Mouse (Mus musculus) ES-Bruce4 (cell line): ENCODE data around the gene Ggn.
"Not testable (repeated sequence)": the region's sequence is repeated elsewhere in the genome, so short reads cannot be mapped to it uniquely, and the experiment has no call there.

Source experiments
- CTCF ChIP-seq: IDR thresholded peaks from one replicate; pipeline ENCODE4 v1.8.1; 2011; ENCODE audit warnings: low read depth, low read length
- EP300 ChIP-seq: IDR thresholded peaks from 2 replicates; pipeline ENCODE4 v1.6.1; 2011; ENCODE audit warnings: low read depth, low read length; ENCODE audit not compliant: insufficient read depth
- POLR2A ChIP-seq: IDR thresholded peaks from one replicate; pipeline ENCODE4 v1.8.1; 2011; ENCODE audit warnings: low read length; ENCODE audit not compliant: insufficient read depth

- not testable (repeated sequence) for TF ChIP-seq CTCF, POLR2A, EP300
Observed at GRCm38 (mm10) chr7:29194230-29194629, 24.2 kb downstream of the Ggn start.
